Mouse (Mus musculus): ENCODE results near the gene Gfer.

DNA sequence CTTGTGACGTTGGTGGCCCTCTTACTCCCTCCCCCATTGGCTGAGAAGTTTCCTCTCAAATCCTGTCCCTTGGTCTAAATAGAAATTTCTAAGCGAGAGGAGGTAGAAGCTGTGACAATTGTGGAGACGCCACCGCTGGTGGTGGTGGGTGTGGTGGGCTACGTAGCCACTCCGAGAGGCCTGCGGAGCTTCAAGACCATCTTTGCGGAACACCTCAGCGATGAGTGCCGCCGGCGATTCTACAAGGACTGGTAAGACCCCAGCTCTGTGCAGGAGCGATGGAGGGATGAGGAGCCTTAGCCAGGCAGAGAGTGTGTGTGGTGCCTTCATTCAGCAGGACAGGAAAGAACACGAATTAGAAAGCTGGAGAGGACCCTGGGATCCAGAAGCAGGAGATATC is 34.8 kb upstream of the Gfer start:
- TF ChIP-seq POLR2A (IDR thresholded peaks at IDR 0.05; ENCODE audit: insufficient read depth, low read depth, low read length), result no peak
- TF ChIP-seq CTCF (IDR thresholded peaks at IDR 0.05; ENCODE audit: insufficient read depth, low read depth, low read length), result no peak

All from olfactory bulb, adult 2 months (tissue).